Mouse (Mus musculus) frontal cortex, postnatal 10 days (tissue): ENCODE results near the gene Amz1.

Experiments used
- DNase-seq, 2 experiments: peaks; one replicate each; pipeline ENCODE4 v3.0.0; 2022; ENCODE audit warnings: low spot score in 2 of 2, mixed read lengths in 1 of 2

Gene Amz1

GRCm38 (mm10) chr5:140801782-140802181 is 77.9 kb downstream of the Amz1 start:
- no peak for DNase-seq

GRCm38 (mm10) chr5:140806252-140806651 is 82.3 kb downstream of the Amz1 start:
- no peak for DNase-seq

DNA sequence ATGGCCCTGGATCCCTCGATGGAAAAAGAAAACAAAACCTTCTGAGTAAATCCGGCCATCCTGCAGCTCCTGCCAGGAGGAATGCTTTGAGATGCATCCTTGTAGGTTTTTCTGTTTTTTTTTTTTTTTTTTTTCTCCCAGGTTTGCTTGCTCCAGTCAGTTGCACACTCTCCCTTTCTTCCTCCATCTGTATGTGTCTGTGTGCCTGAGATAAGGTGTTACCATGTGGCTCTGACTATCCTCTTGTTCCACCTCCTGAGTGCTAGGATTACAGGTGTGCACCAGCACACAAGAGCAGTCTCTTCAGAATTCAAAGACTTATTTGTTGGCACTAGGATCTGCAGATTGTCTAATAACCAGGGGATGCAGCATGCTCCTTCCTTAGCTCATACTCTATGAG is 83.0 kb downstream of the Amz1 start:
- no peak for DNase-seq
